Mouse (Mus musculus): Measurements from ENCODE around the gene Tmem132a. TPM values are rescaled to one million over a fixed set of nuclear protein-coding genes. Genes with fewer than 3 reads are reported as not detected.

Gene Tmem132a
- polyA plus RNA-seq, 1 experiment: 23.5 TPM

- DNase-seq: no peak
- 70% methylated on average over 5 of the region's 5 CpGs for WGBS
- H3K4me3 ChIP-seq (replicated peaks; ENCODE audit: extremely low read depth, low read depth, low read length): no peak overlapping the region
- TF ChIP-seq POLR2A (IDR thresholded peaks at IDR 0.05; ENCODE audit: borderline replicate concordance, extremely low read depth, low read depth, low read length): no peak
- TF ChIP-seq CTCF (IDR thresholded peaks at IDR 0.05; ENCODE audit: insufficient read depth, low read length): no peak
- H3K4me1 ChIP-seq (ENCODE audit: control insufficient read depth, insufficient read depth, low read length): 0 out of 2 replicates have a peak, but pooled peaks cover 4% of the 10 kb centered on the region
These were observed 34.8 kb upstream of the Tmem132a start for GRCm38 (mm10) chr19:10904512-10904911.

- whole genome bisulfite sequencing: 83% methylated on average over 5 of the region's 5 CpGs
- H3K4me3 ChIP-seq (replicated peaks; ENCODE audit: extremely low read depth, low read depth, low read length): no peak overlapping the region
- DNase-seq: no peak
- TF ChIP-seq POLR2A (IDR thresholded peaks at IDR 0.05; ENCODE audit: borderline replicate concordance, extremely low read depth, low read depth, low read length) (no peak), CTCF (IDR thresholded peaks at IDR 0.05; ENCODE audit: insufficient read depth, low read length) (no peak)
- peaks cover 9% of the 10 kb centered on the region; the same call in 1 of the 2 replicates for H3K4me1 ChIP-seq (ENCODE audit: control insufficient read depth, insufficient read depth, low read length)
These were observed 31.3 kb upstream of the Tmem132a start for GRCm38 (mm10) chr19:10901046-10901445.

- 74% methylated on average over 6 of the region's 6 CpGs for WGBS
- TF ChIP-seq CTCF (IDR thresholded peaks at IDR 0.05; ENCODE audit: insufficient read depth, low read length) (no peak), POLR2A (IDR thresholded peaks at IDR 0.05; ENCODE audit: borderline replicate concordance, extremely low read depth, low read depth, low read length) (no peak)
- no peak for DNase-seq
- Histone ChIP-seq H3K4me1 (ENCODE audit: control insufficient read depth, insufficient read depth, low read length) (peaks cover 11% of the 10 kb centered on the region; the same call in 1 of the 2 replicates), H3K4me3 (replicated peaks; ENCODE audit: extremely low read depth, low read depth, low read length) (no peak overlapping the region)
These were observed 30.6 kb upstream of the Tmem132a start for GRCm38 (mm10) chr19:10900315-10900714.

DNA sequence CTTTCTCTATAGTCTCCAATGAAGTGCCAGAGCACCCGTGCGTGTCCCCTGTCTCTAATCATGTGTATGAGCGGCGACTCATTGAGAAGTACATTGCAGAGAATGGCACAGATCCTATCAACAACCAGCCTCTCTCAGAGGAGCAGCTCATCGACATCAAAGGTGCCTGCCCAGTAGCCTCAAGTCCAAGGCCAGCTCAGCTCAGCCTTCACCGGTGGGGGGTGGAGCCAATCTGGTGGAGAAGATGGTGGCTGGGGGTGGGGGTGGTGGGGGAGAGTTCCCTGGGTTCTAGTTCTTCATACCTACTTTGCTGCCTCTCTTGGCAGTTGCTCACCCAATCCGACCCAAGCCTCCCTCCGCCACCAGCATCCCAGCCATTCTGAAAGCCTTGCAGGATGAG, 27.8 kb upstream of the Tmem132a start:
- TF ChIP-seq POLR2A (IDR thresholded peaks at IDR 0.05; ENCODE audit: borderline replicate concordance, extremely low read depth, low read depth, low read length): no peak
- TF ChIP-seq CTCF (IDR thresholded peaks at IDR 0.05; ENCODE audit: insufficient read depth, low read length): no peak
- 84% methylated on average over 8 of the region's 8 CpGs for WGBS
- Histone ChIP-seq H3K4me1 (ENCODE audit: control insufficient read depth, insufficient read depth, low read length) (peaks cover 7% of the 10 kb centered on the region; the same call in 1 of the 2 replicates), H3K4me3 (replicated peaks; ENCODE audit: extremely low read depth, low read depth, low read length) (no peak overlapping the region)
- no peak for DNase-seq

DNA sequence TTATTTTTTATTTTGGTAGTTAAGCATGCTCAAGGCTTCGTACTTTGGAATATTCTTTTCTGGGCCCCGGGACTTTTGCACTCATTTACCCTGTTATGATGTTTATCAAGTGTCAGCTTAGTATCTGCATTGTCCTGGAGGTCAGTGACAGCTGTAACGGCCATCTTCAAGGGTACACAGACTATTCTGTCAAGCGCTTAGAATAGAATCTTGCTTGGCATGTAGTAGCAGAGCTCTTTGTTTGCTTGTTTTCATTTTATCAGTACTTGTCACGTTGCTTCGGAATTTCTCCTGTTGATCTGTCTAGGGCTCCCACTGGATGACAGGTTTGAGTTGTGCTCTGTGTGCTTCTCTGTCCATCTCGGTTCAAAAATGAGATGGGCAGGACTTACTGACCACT, 27.1 kb upstream of the Tmem132a start:
- DNase-seq: no peak
- TF ChIP-seq CTCF (IDR thresholded peaks at IDR 0.05; ENCODE audit: insufficient read depth, low read length): no peak
- no peak for TF ChIP-seq POLR2A (IDR thresholded peaks at IDR 0.05; ENCODE audit: borderline replicate concordance, extremely low read depth, low read depth, low read length)
- 52% methylated on average over 7 of the region's 7 CpGs for WGBS
- Histone ChIP-seq H3K4me1 (ENCODE audit: control insufficient read depth, insufficient read depth, low read length) (peaks cover 7% of the 10 kb centered on the region; the same call in 1 of the 2 replicates), H3K4me3 (replicated peaks; ENCODE audit: extremely low read depth, low read depth, low read length) (no peak overlapping the region)

GRCm38 (mm10) chr19:10895708-10896107, 26.0 kb upstream of the Tmem132a start:
- no peak for TF ChIP-seq POLR2A (IDR thresholded peaks at IDR 0.05; ENCODE audit: borderline replicate concordance, extremely low read depth, low read depth, low read length)
- no peak for TF ChIP-seq CTCF (IDR thresholded peaks at IDR 0.05; ENCODE audit: insufficient read depth, low read length)
- H3K4me1 ChIP-seq (ENCODE audit: control insufficient read depth, insufficient read depth, low read length): peaks cover 7% of the 10 kb centered on the region; the same call in 1 of the 2 replicates
- DNase-seq: no peak
- peak overlapping the region; percentile 81 for H3K4me3 ChIP-seq (replicated peaks; ENCODE audit: extremely low read depth, low read depth, low read length)
- WGBS: under 1% methylated on average over 16 of the region's 16 CpGs

DNA sequence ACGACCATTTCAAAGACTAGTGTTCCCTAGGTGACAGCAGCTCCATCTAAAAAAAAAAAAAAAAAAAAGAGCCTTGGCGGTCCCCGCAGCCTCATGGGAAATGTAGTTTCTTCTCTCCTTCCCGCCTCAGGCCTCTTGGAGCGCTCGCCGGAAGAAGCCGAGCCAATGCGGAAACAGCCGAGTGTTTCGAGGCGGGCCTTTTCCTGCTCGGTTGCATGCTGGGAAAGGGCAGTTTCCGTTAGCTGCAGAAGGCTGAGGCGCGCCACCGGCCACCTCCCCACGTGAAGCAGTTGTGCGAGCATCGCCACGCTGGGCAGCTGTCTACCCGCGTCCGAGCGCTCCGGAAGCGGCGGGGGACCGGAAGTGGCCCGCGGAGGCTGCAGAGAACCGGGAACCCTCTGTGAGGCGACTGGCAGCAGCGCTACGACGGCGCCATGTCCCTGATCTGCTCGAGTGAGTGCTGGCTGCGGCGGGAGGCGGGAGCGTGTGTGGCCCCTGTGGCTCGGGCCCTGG, 25.3 kb upstream of the Tmem132a start, which contains the start of gene Prpf19:
Gene Prpf19, plus strand, starts transcription at position 216 of the 513 bp plus-strand sequence.
- H3K4me1 ChIP-seq (ENCODE audit: control insufficient read depth, insufficient read depth, low read length): peaks cover 7% of the 10 kb centered on the region; the same call in 1 of the 2 replicates
- H3K4me3 ChIP-seq (replicated peaks; ENCODE audit: extremely low read depth, low read depth, low read length): peak within 1 kb of the TSS; percentile 81
- DNase-seq: peak; percentile 94
- TF ChIP-seq POLR2A (IDR thresholded peaks at IDR 0.05; ENCODE audit: borderline replicate concordance, extremely low read depth, low read depth, low read length): peak; percentile 86
- TF ChIP-seq CTCF (IDR thresholded peaks at IDR 0.05; ENCODE audit: insufficient read depth, low read length): no peak
- WGBS: under 1% methylated on average over 43 of the region's 43 CpGs

DNA sequence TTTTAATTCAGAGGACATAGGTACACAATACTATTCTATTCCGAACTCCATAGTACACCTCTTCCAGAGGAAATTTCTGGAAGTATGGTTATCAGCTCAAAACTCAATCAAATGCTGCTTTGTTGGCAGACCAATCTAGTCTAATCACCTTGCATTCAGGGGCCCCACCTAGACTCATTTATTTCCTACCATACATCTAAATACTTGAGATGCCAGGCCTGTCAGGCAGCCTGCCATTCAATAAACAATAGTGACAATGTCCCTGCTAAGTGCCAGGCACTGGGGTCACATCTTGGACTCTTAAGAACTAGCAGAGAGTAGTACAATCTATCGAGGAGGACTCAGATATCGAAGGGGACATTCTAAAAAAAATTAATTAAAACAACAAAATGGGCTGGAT, 22.5 kb upstream of the Tmem132a start:
- TF ChIP-seq POLR2A (IDR thresholded peaks at IDR 0.05; ENCODE audit: borderline replicate concordance, extremely low read depth, low read depth, low read length) (no peak), CTCF (IDR thresholded peaks at IDR 0.05; ENCODE audit: insufficient read depth, low read length) (no peak)
- Histone ChIP-seq H3K4me1 (ENCODE audit: control insufficient read depth, insufficient read depth, low read length) (peaks cover 7% of the 10 kb centered on the region; the same call in 1 of the 2 replicates), H3K4me3 (replicated peaks; ENCODE audit: extremely low read depth, low read depth, low read length) (no peak overlapping the region)
- no peak for DNase-seq
- WGBS: 58% methylated on average over 3 of the region's 3 CpGs

GRCm38 (mm10) chr19:10881426-10882154, 11.8 kb upstream of the Tmem132a start, which contains the start of gene Tmem109:
Tmem109 (minus strand) TSS chr19:10882001.
- DNase-seq: peak; percentile 89
- TF ChIP-seq POLR2A (IDR thresholded peaks at IDR 0.05; ENCODE audit: borderline replicate concordance, extremely low read depth, low read depth, low read length): peak; percentile 35; the same call in 1 of the 2 replicates
- no peak for TF ChIP-seq CTCF (IDR thresholded peaks at IDR 0.05; ENCODE audit: insufficient read depth, low read length)
- WGBS: under 1% methylated on average over 49 of the region's 49 CpGs
- H3K4me1 ChIP-seq (ENCODE audit: control insufficient read depth, insufficient read depth, low read length): peaks cover 9% of the 10 kb centered on the region
- H3K4me3 ChIP-seq (replicated peaks; ENCODE audit: extremely low read depth, low read depth, low read length): peak within 1 kb of the TSS; percentile 80
